Mouse (Mus musculus) intestine, embryonic 15.5 days (tissue): ENCODE measurements at regions not wholly inside any gene's neighbourhood (a gene's known extent, or its start where the extent isn't known, plus 50 kb on each side); places are given as distances from the start of the nearest gene placed in this dataset.

Source experiments
- ATAC-seq: fragments of 200-750 bp; cut with Nextera tagmentation; 2 replicates; pipeline ENCODE4 v1.8.0; 2017; ENCODE audit warnings: moderate TSS enrichment, moderate library complexity
- H3K27ac ChIP-seq: fragments of 300-500 bp; sonication (generic); 2 replicates; pipeline ENCODE4 v1.5.1; 2015; ENCODE audit warnings: mild to moderate bottlenecking, inconsistent platforms
- H3K27me3 ChIP-seq: fragments of 300-500 bp; sonication (generic); replicated peaks from 2 replicates; pipeline ENCODE4 v1.6.1; 2015; ENCODE audit warnings: inconsistent platforms
- H3K36me3 ChIP-seq: fragments of 300-500 bp; sonication (generic); 2 replicates; pipeline ENCODE4 v1.6.1; 2015; ENCODE audit warnings: inconsistent platforms
- H3K4me1 ChIP-seq: fragments of 300-500 bp; sonication (generic); replicated peaks from 2 replicates; pipeline ENCODE4 v1.6.1; 2015; ENCODE audit warnings: inconsistent platforms
- H3K4me2 ChIP-seq: fragments of 300-500 bp; sonication (generic); replicated peaks from 2 replicates; pipeline ENCODE4 v1.6.1; 2015; ENCODE audit warnings: mild to moderate bottlenecking, inconsistent platforms
- H3K4me3 ChIP-seq: fragments of 300-500 bp; sonication (generic); replicated peaks from 2 replicates; pipeline ENCODE4 v1.5.1; 2015; ENCODE audit warnings: inconsistent platforms
- H3K9ac ChIP-seq: fragments of 300-500 bp; sonication (generic); 2 replicates; pipeline ENCODE4 v1.6.1; 2015; ENCODE audit warnings: inconsistent platforms
- H3K9me3 ChIP-seq: fragments of 300-500 bp; sonication (generic); 2 replicates; pipeline ENCODE4 v1.6.1; 2016; ENCODE audit warnings: inconsistent platforms
- WGBS: fragments of 180-500 bp; shearing (Covaris S2); methylation state at CpG from one replicate; pipeline ENCODE4 v1.1.7; 2015; 5-methylcytosine and 5-hydroxymethylcytosine counted together

DNA sequence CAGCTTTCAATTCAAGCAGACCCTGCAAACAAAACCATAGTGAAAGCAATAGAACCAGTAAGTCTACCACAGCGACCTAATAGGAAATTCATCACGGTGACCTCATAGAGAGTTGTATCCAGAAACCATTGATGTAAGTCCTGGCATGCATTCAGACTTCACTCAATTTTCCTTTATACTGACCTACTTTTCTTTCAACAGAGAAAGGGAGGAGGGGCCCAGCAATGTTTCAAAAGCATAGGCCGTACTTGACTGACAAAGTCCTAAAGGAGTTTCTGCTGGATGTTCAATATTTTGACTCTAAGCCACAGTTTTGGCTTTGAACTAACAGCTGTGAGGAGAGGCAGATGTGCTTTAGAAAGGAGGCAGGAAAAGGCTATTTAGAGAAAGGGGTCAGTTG, 88.4 kb downstream of the AI593442 start:
- no peaks in the 10 kb centered on the region for H3K36me3 ChIP-seq
- H3K27ac ChIP-seq: no peak overlapping the region
- H3K4me3 ChIP-seq: no peak overlapping the region
- no peak overlapping the region for H3K4me2 ChIP-seq
- no peak for ATAC-seq
- no peaks in the 10 kb centered on the region for H3K9me3 ChIP-seq
- WGBS: 74% methylated on average over 3 of the region's 3 CpGs
- H3K27me3 ChIP-seq: no peaks in the 10 kb centered on the region
- no peaks in the 10 kb centered on the region for H3K4me1 ChIP-seq
- no peak overlapping the region for H3K9ac ChIP-seq

DNA sequence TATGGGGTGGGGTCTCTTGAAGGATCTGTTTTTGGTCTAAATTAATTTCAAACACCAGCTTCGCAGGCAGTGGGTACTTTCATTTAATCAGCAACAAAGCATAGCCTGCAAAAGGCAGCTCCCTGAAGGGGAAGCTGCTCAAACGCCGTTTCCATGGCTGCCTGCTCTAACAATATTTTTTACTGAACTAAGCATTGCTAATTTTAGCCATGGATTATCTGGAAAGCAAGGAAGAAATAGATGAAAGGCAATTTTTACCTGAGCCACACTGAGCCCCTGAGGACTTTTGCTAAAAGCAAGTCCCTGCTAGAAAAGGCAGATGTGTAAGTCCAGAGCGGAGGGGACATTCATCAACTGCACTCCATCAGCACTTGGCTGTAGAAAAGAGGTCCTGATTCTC, 105.5 kb downstream of the AI593442 start:
- Histone ChIP-seq H3K9ac (no peak overlapping the region), H3K36me3 (no peaks in the 10 kb centered on the region), H3K4me1 (no peaks in the 10 kb centered on the region), H3K27me3 (no peaks in the 10 kb centered on the region), H3K27ac (no peak overlapping the region), H3K9me3 (no peaks in the 10 kb centered on the region), H3K4me2 (no peak overlapping the region), H3K4me3 (no peak overlapping the region)
- no peak for ATAC-seq
- 80% methylated on average over 4 of the region's 4 CpGs for WGBS

DNA sequence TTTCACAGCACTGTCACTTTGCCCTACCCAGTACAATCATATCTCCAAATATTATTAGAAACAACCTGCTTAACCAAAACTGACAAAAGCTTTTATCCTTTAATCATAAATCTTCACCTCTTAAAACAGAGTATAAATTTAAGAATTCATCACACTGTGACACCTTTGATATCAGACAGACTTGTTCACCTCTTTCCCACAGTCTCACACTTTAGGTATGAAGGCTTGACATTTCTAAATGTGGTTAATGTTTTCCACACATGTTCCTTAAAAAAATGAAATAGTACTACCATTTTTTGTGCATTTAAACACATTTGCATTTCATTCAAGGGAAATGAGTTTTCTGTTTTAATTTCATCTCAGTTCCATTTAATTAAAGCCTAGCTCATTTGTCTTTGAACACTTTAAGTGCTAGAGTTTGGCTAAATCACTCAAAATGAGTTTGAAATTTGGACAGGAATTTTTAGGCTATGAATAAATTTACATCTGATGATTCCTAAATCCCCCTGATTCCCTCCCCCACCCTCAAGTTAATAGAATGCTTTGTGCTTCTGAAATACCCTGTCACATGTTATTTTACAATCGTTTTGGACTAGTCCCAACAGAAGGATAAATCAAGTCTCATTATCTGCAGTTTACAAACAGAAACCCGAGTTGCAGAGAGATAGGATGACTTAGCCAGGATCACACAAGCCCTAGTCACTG, 127.9 kb downstream of the AI593442 start:
- H3K4me1 ChIP-seq: no peaks in the 10 kb centered on the region
- no peak overlapping the region for H3K9ac ChIP-seq
- H3K27me3 ChIP-seq: no peaks in the 10 kb centered on the region
- H3K4me3 ChIP-seq: no peak overlapping the region
- no peaks in the 10 kb centered on the region for H3K36me3 ChIP-seq
- WGBS: 31% methylated on average over 2 of the region's 2 CpGs
- no peak overlapping the region for H3K27ac ChIP-seq
- no peak for ATAC-seq
- H3K9me3 ChIP-seq: no peaks in the 10 kb centered on the region
- no peak overlapping the region for H3K4me2 ChIP-seq

- no peak for ATAC-seq
- no peak overlapping the region for H3K9ac ChIP-seq
- no peaks in the 10 kb centered on the region for H3K27me3 ChIP-seq
- WGBS: 46% methylated on average over 2 of the region's 2 CpGs
- H3K27ac ChIP-seq: no peak overlapping the region
- H3K4me2 ChIP-seq: no peak overlapping the region
- no peaks in the 10 kb centered on the region for H3K36me3 ChIP-seq
- no peaks in the 10 kb centered on the region for H3K9me3 ChIP-seq
- H3K4me1 ChIP-seq: no peaks in the 10 kb centered on the region
- H3K4me3 ChIP-seq: no peak overlapping the region
These were observed 133.5 kb downstream of the AI593442 start for GRCm38 (mm10) chr9:52546071-52546470.

GRCm38 (mm10) chr9:52539086-52539485, 140.5 kb downstream of the AI593442 start:
- no peak overlapping the region for H3K4me3 ChIP-seq
- no peaks in the 10 kb centered on the region for H3K9me3 ChIP-seq
- H3K4me2 ChIP-seq: no peak overlapping the region
- H3K27me3 ChIP-seq: no peaks in the 10 kb centered on the region
- H3K9ac ChIP-seq: no peak overlapping the region
- H3K36me3 ChIP-seq: no peaks in the 10 kb centered on the region
- H3K27ac ChIP-seq: no peak overlapping the region
- no peaks in the 10 kb centered on the region for H3K4me1 ChIP-seq
- ATAC-seq: no peak
- 75% methylated on average over 3 of the region's 3 CpGs for WGBS

DNA sequence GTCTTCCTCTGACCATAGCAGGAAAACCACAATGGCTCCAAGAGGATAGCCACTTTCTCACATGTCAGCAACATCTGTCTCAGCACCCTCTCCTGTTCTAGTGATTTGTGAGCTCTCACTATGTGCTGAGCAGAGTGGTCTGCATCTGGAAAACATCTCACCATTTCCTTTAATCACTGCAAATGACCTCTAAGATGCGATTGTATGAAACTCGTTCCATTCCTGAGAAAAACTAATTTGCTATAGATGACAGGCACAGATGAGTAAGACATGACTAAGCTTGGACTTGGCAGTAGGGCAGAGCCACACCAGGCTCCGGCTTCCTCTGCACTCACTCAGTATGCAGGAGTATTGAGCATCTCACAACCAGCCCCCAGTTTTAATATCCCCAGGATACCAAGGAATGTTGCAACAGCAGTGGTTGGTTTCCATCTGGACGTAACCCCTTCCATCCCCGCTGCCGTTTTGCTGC, 150.1 kb downstream of the AI593442 start:
- Histone ChIP-seq H3K9ac (no peak overlapping the region), H3K36me3 (no peaks in the 10 kb centered on the region), H3K27me3 (no peaks in the 10 kb centered on the region), H3K27ac (no peak overlapping the region), H3K9me3 (no peaks in the 10 kb centered on the region), H3K4me3 (no peak overlapping the region), H3K4me1 (no peaks in the 10 kb centered on the region), H3K4me2 (no peak overlapping the region)
- WGBS: 70% methylated on average over 6 of the region's 6 CpGs
- no peak for ATAC-seq

- Histone ChIP-seq H3K9ac (no peak overlapping the region), H3K4me2 (no peak overlapping the region), H3K4me3 (no peak overlapping the region), H3K4me1 (no peaks in the 10 kb centered on the region), H3K27me3 (no peaks in the 10 kb centered on the region), H3K36me3 (no peaks in the 10 kb centered on the region), H3K9me3 (no peaks in the 10 kb centered on the region), H3K27ac (no peak overlapping the region)
- ATAC-seq: no peak
- WGBS: 74% methylated on average over 3 of the region's 3 CpGs
These were observed 179.1 kb downstream of the AI593442 start for GRCm38 (mm10) chr9:52500487-52500886.

DNA sequence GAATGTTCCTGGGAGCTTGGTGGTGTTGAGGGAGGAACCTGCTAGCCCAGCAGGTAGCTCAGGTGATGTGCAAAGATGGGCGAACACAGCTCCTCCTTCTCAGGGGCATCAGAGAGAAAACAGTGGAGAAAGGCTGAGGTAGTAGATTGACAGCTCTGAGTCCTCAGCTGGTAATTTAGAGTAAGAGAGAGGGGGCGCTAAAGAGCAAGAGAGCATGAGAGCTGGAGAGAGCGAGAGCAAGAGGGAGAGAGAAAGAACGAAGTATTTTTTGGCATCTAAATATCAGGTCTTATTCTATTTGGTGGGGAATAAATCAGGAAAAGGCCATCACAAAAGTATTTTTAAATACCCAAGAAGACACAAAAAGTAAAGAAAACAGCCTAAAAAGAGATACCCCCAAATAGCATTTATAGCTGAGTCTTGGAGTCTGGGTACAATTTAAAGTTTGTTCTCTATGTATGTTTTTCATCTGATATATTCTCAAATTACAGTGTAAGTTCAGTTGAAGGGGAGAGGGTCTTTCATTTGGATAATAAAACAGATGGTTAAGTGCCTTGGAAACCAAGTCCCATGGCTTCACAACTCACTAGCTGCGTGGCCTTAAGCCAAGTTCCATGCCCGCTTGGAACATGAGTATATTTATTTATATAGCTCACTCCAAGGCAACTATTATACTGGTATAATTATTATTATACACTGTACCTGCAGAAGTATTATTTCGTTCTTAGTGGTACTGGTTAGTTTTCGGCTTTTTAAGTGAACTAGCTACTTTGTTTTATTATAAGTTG, 183.9 kb downstream of the AI593442 start:
- no peak overlapping the region for H3K4me2 ChIP-seq
- no peak overlapping the region for H3K27ac ChIP-seq
- no peak for ATAC-seq
- H3K9ac ChIP-seq: no peak overlapping the region
- WGBS: 64% methylated on average over 8 of the region's 8 CpGs
- H3K36me3 ChIP-seq: no peaks in the 10 kb centered on the region
- no peaks in the 10 kb centered on the region for H3K9me3 ChIP-seq
- no peaks in the 10 kb centered on the region for H3K27me3 ChIP-seq
- H3K4me1 ChIP-seq: no peaks in the 10 kb centered on the region
- no peak overlapping the region for H3K4me3 ChIP-seq

GRCm38 (mm10) chr9:52492947-52493505, 186.6 kb downstream of the AI593442 start:
- no peaks in the 10 kb centered on the region for H3K9me3 ChIP-seq
- no peak for ATAC-seq
- H3K4me1 ChIP-seq: no peaks in the 10 kb centered on the region
- no peaks in the 10 kb centered on the region for H3K27me3 ChIP-seq
- H3K27ac ChIP-seq: no peak overlapping the region
- H3K36me3 ChIP-seq: no peaks in the 10 kb centered on the region
- H3K4me2 ChIP-seq: no peak overlapping the region
- 46% methylated on average over 2 of the region's 2 CpGs for WGBS
- no peak overlapping the region for H3K9ac ChIP-seq
- H3K4me3 ChIP-seq: no peak overlapping the region

GRCm38 (mm10) chr9:52473555-52474196, 205.9 kb downstream of the AI593442 start:
- 69% methylated on average over 11 of the region's 11 CpGs for WGBS

GRCm38 (mm10) chr9:52472859-52473258, 206.7 kb downstream of the AI593442 start:
- Histone ChIP-seq H3K4me2 (no peak overlapping the region), H3K27me3 (no peaks in the 10 kb centered on the region), H3K4me3 (no peak overlapping the region), H3K36me3 (no peaks in the 10 kb centered on the region), H3K27ac (no peak overlapping the region), H3K4me1 (no peaks in the 10 kb centered on the region), H3K9ac (no peak overlapping the region), H3K9me3 (no peaks in the 10 kb centered on the region)
- WGBS: 72% methylated on average over 8 of the region's 8 CpGs
- ATAC-seq: no peak

More at GRCm38 (mm10) chr9:52473555-52474196, 205.9 kb downstream of the AI593442 start:
- Histone ChIP-seq H3K36me3 (no peaks in the 10 kb centered on the region), H3K4me3 (no peak overlapping the region), H3K4me1 (no peaks in the 10 kb centered on the region), H3K27me3 (no peaks in the 10 kb centered on the region), H3K4me2 (no peak overlapping the region), H3K27ac (no peak overlapping the region), H3K9me3 (no peaks in the 10 kb centered on the region), H3K9ac (no peak overlapping the region)
- no peak for ATAC-seq

DNA sequence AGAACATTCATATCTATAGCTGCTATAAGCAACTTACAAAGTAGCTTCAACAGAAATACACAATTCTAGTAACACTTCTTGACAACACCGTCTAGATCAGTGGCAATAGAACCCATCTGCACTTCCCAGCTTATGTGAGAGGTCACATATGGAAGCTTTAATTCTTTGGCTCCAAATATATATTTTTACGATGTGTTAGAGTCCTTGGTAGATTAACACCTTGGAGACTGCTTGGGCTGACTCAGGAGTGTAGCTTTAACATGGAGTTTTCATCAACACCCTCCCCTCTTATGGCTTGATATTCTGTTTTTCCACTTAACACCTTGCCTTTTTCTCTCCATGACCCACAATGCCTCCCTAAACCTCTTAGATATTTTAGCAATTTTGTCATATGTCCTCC, 221.1 kb downstream of the AI593442 start:
- no peak overlapping the region for H3K4me2 ChIP-seq
- no peaks in the 10 kb centered on the region for H3K27me3 ChIP-seq
- H3K9me3 ChIP-seq: no peaks in the 10 kb centered on the region
- no peak for ATAC-seq
- WGBS: 73% methylated on average over 2 of the region's 2 CpGs
- H3K27ac ChIP-seq: no peak overlapping the region
- no peak overlapping the region for H3K9ac ChIP-seq
- no peaks in the 10 kb centered on the region for H3K36me3 ChIP-seq
- H3K4me3 ChIP-seq: no peak overlapping the region
- no peaks in the 10 kb centered on the region for H3K4me1 ChIP-seq
